Mouse (Mus musculus): Measurements from ENCODE around the gene Efcab5. TPM values are rescaled to one million over a fixed set of nuclear protein-coding genes. Genes with fewer than 3 reads are reported as not detected.

The Efcab5 gene
- polyA plus RNA-seq, 1 experiment from 2014 or later: 0.08 TPM

- Histone ChIP-seq H3K27ac (0 out of 2 replicates have a peak overlapping the region, but pooled peaks have one; percentile 7), H3K27me3 (no peaks in the 10 kb centered on the region), H3K4me1 (replicated peaks) (peaks cover 15% of the 10 kb centered on the region), H3K4me2 (no peak overlapping the region), H3K9me3 (replicated peaks) (no peaks in the 10 kb centered on the region), H3K4me3 (replicated peaks) (no peak overlapping the region), H3K9ac (no peak overlapping the region), H3K36me3 (no peaks in the 10 kb centered on the region)
- peak; percentile 2 for DNase-seq
- ATAC-seq (ENCODE audit: low read depth): no peak
- whole genome bisulfite sequencing (ENCODE audit: insufficient replicate concordance): 11% methylated on average over 4 of the region's 4 CpGs
Observed at GRCm38 (mm10) chr11:77196181-77197143, 7.7 kb upstream of the Efcab5 start.

- Histone ChIP-seq H3K9me3 (replicated peaks) (no peaks in the 10 kb centered on the region), H3K27me3 (no peaks in the 10 kb centered on the region), H3K4me1 (replicated peaks) (peaks cover 15% of the 10 kb centered on the region), H3K4me3 (replicated peaks) (no peak overlapping the region), H3K9ac (no peak overlapping the region), H3K27ac (no peak overlapping the region), H3K36me3 (no peaks in the 10 kb centered on the region), H3K4me2 (no peak overlapping the region)
- no peak for ATAC-seq (ENCODE audit: low read depth)
- WGBS (ENCODE audit: insufficient replicate concordance): 65% methylated on average over 11 of the region's 11 CpGs
- no peak for DNase-seq
Observed at GRCm38 (mm10) chr11:77195360-77196109, 6.8 kb upstream of the Efcab5 start.

- H3K9me3 ChIP-seq (replicated peaks): no peaks in the 10 kb centered on the region
- no peak overlapping the region for H3K9ac ChIP-seq
- H3K4me2 ChIP-seq: no peak overlapping the region
- no peak overlapping the region for H3K4me3 ChIP-seq (replicated peaks)
- H3K36me3 ChIP-seq: no peaks in the 10 kb centered on the region
- ATAC-seq (ENCODE audit: low read depth) (no peak), DNase-seq (no peak)
- H3K4me1 ChIP-seq (replicated peaks): peaks cover 15% of the 10 kb centered on the region
- no peaks in the 10 kb centered on the region for H3K27me3 ChIP-seq
- WGBS (ENCODE audit: insufficient replicate concordance): 48% methylated on average over 1 of the region's 1 CpGs
- no peak overlapping the region for H3K27ac ChIP-seq
Observed at GRCm38 (mm10) chr11:77194762-77195161, 6.0 kb upstream of the Efcab5 start.

GRCm38 (mm10) chr11:77193941-77194553 lies 5.3 kb upstream of the Efcab5 start:
- ATAC-seq (ENCODE audit: low read depth) (no peak), DNase-seq (no peak)
- H3K4me3 ChIP-seq (replicated peaks): no peak overlapping the region
- H3K4me1 ChIP-seq (replicated peaks): peaks cover 15% of the 10 kb centered on the region
- H3K36me3 ChIP-seq: no peaks in the 10 kb centered on the region
- no peak overlapping the region for H3K9ac ChIP-seq
- 71% methylated on average over 6 of the region's 6 CpGs for WGBS (ENCODE audit: insufficient replicate concordance)
- H3K4me2 ChIP-seq: no peak overlapping the region
- H3K27ac ChIP-seq: no peak overlapping the region
- no peaks in the 10 kb centered on the region for H3K9me3 ChIP-seq (replicated peaks)
- H3K27me3 ChIP-seq: no peaks in the 10 kb centered on the region

- H3K4me2 ChIP-seq: no peak overlapping the region
- WGBS (ENCODE audit: insufficient replicate concordance): 61% methylated on average over 5 of the region's 5 CpGs
- no peak for DNase-seq
- peaks cover 15% of the 10 kb centered on the region for H3K4me1 ChIP-seq (replicated peaks)
- H3K27me3 ChIP-seq: no peaks in the 10 kb centered on the region
- no peak overlapping the region for H3K9ac ChIP-seq
- H3K27ac ChIP-seq: no peak overlapping the region
- no peaks in the 10 kb centered on the region for H3K36me3 ChIP-seq
- no peak for ATAC-seq (ENCODE audit: low read depth)
- no peaks in the 10 kb centered on the region for H3K9me3 ChIP-seq (replicated peaks)
- H3K4me3 ChIP-seq (replicated peaks): no peak overlapping the region
Observed at GRCm38 (mm10) chr11:77193410-77193809, 4.6 kb upstream of the Efcab5 start.

- ATAC-seq (ENCODE audit: low read depth) (no peak), DNase-seq (no peak)
- H3K36me3 ChIP-seq: no peaks in the 10 kb centered on the region
- no peaks in the 10 kb centered on the region for H3K27me3 ChIP-seq
- WGBS (ENCODE audit: insufficient replicate concordance): 43% methylated on average over 2 of the region's 2 CpGs
- H3K4me3 ChIP-seq (replicated peaks): no peak overlapping the region
- no peaks in the 10 kb centered on the region for H3K9me3 ChIP-seq (replicated peaks)
- H3K27ac ChIP-seq: no peak overlapping the region
- H3K4me1 ChIP-seq (replicated peaks): no peaks in the 10 kb centered on the region
- no peak overlapping the region for H3K4me2 ChIP-seq
- no peak overlapping the region for H3K9ac ChIP-seq
Observed at GRCm38 (mm10) chr11:77184926-77185325, 3.8 kb downstream of the Efcab5 start.

GRCm38 (mm10) chr11:77182616-77183015 lies 6.2 kb downstream of the Efcab5 start:
- Histone ChIP-seq H3K4me1 (replicated peaks) (no peaks in the 10 kb centered on the region), H3K4me2 (no peak overlapping the region), H3K9me3 (replicated peaks) (no peaks in the 10 kb centered on the region), H3K4me3 (replicated peaks) (no peak overlapping the region), H3K27me3 (no peaks in the 10 kb centered on the region), H3K27ac (no peak overlapping the region), H3K36me3 (no peaks in the 10 kb centered on the region), H3K9ac (no peak overlapping the region)
- DNase-seq (no peak), ATAC-seq (ENCODE audit: low read depth) (no peak)
- WGBS (ENCODE audit: insufficient replicate concordance): 52% methylated on average over 2 of the region's 2 CpGs

- Histone ChIP-seq H3K9ac (no peak overlapping the region), H3K9me3 (replicated peaks) (no peaks in the 10 kb centered on the region), H3K27me3 (no peaks in the 10 kb centered on the region), H3K4me2 (no peak overlapping the region), H3K4me1 (replicated peaks) (no peaks in the 10 kb centered on the region), H3K36me3 (no peaks in the 10 kb centered on the region), H3K4me3 (replicated peaks) (no peak overlapping the region), H3K27ac (no peak overlapping the region)
- no peak for ATAC-seq (ENCODE audit: low read depth)
- WGBS (ENCODE audit: insufficient replicate concordance): 69% methylated on average over 2 of the region's 2 CpGs
- no peak for DNase-seq
Observed at GRCm38 (mm10) chr11:77182041-77182440, 6.7 kb downstream of the Efcab5 start.

GRCm38 (mm10) chr11:77181528-77181927 lies 7.2 kb downstream of the Efcab5 start:
- H3K27ac ChIP-seq: no peak overlapping the region
- no peak overlapping the region for H3K4me3 ChIP-seq (replicated peaks)
- ATAC-seq (ENCODE audit: low read depth): no peak

GRCm38 (mm10) chr11:77180886-77181285 lies 7.9 kb downstream of the Efcab5 start:
- Histone ChIP-seq H3K27me3 (no peaks in the 10 kb centered on the region), H3K4me1 (replicated peaks) (no peaks in the 10 kb centered on the region), H3K27ac (no peak overlapping the region), H3K36me3 (no peaks in the 10 kb centered on the region), H3K9me3 (replicated peaks) (no peaks in the 10 kb centered on the region), H3K4me3 (replicated peaks) (no peak overlapping the region), H3K4me2 (no peak overlapping the region), H3K9ac (no peak overlapping the region)
- no peak for DNase-seq
- no peak for ATAC-seq (ENCODE audit: low read depth)
- 50% methylated on average over 4 of the region's 4 CpGs for WGBS (ENCODE audit: insufficient replicate concordance)

More at GRCm38 (mm10) chr11:77181528-77181927, 7.2 kb downstream of the Efcab5 start:
- WGBS (ENCODE audit: insufficient replicate concordance): 50% methylated on average over 5 of the region's 5 CpGs
- H3K9ac ChIP-seq: no peak overlapping the region
- no peaks in the 10 kb centered on the region for H3K9me3 ChIP-seq (replicated peaks)
- H3K4me1 ChIP-seq (replicated peaks): no peaks in the 10 kb centered on the region
- H3K4me2 ChIP-seq: no peak overlapping the region
- no peaks in the 10 kb centered on the region for H3K36me3 ChIP-seq
- no peak for DNase-seq
- H3K27me3 ChIP-seq: no peaks in the 10 kb centered on the region

GRCm38 (mm10) chr11:77179771-77180170 lies 9.0 kb downstream of the Efcab5 start:
- no peak overlapping the region for H3K9ac ChIP-seq
- DNase-seq: no peak
- no peak for ATAC-seq (ENCODE audit: low read depth)
- no peaks in the 10 kb centered on the region for H3K27me3 ChIP-seq
- H3K4me2 ChIP-seq: no peak overlapping the region
- no peak overlapping the region for H3K4me3 ChIP-seq (replicated peaks)
- no peak overlapping the region for H3K27ac ChIP-seq
- no peaks in the 10 kb centered on the region for H3K9me3 ChIP-seq (replicated peaks)
- H3K36me3 ChIP-seq: no peaks in the 10 kb centered on the region
- no peaks in the 10 kb centered on the region for H3K4me1 ChIP-seq (replicated peaks)
- WGBS (ENCODE audit: insufficient replicate concordance): 65% methylated on average over 3 of the region's 3 CpGs
